Mouse (Mus musculus) E14TG2a.4 (cell line): ENCODE data around the gene Pkdcc.

Experiments
- H3K27me3 ChIP-seq: 2 replicates; pipeline ENCODE4 v1.6.1; 2014; ENCODE audit warnings: low read length, control low read depth; ENCODE audit not compliant: insufficient read depth
- H3K36me3 ChIP-seq: 2 replicates; pipeline ENCODE4 v1.6.1; 2014; ENCODE audit warnings: low read length, control low read depth; ENCODE audit not compliant: insufficient read depth
- H3K4me1 ChIP-seq: replicated peaks from 2 replicates; pipeline ENCODE4 v1.6.1; 2014; ENCODE audit warnings: low read depth, low read length, control low read depth
- H3K4me3 ChIP-seq: replicated peaks from 2 replicates; pipeline ENCODE4 v1.5.1; 2014; ENCODE audit warnings: mild to moderate bottlenecking, low read length
- H3K9me3 ChIP-seq: 2 replicates; pipeline ENCODE4 v1.6.1; 2014; ENCODE audit warnings: low read length, control low read depth
- CTCF ChIP-seq: conservative IDR thresholded peaks from 2 replicates; pipeline ENCODE4 v1.5.1; 2014; ENCODE audit warnings: low read length
- NANOG ChIP-seq: IDR thresholded peaks from 2 replicates; pipeline ENCODE4 v1.6.1; 2014; ENCODE audit warnings: borderline replicate concordance, low read length, mixed read lengths
- POU5F1 ChIP-seq: IDR thresholded peaks from 2 replicates; pipeline ENCODE4 v1.6.1; 2014; ENCODE audit warnings: low read length, borderline replicate concordance

Pkdcc gene

GRCm38 (mm10) chr17:83272641-83273040 is 57.5 kb downstream of the Pkdcc start:
- Histone ChIP-seq H3K4me3 (peak overlapping the region; percentile 57; the same call in 1 of the 2 replicates), H3K9me3 (no peaks in the 10 kb centered on the region), H3K36me3 (no peaks in the 10 kb centered on the region), H3K4me1 (peaks cover 42% of the 10 kb centered on the region), H3K27me3 (peaks cover 46% of the 10 kb centered on the region)
- TF ChIP-seq POU5F1, result no peak
- TF ChIP-seq NANOG, result no peak
- no peak for TF ChIP-seq CTCF

GRCm38 (mm10) chr17:83273636-83274035 is 58.5 kb downstream of the Pkdcc start:
- Histone ChIP-seq H3K9me3 (no peaks in the 10 kb centered on the region), H3K4me1 (peaks cover 47% of the 10 kb centered on the region), H3K36me3 (no peaks in the 10 kb centered on the region), H3K4me3 (peak overlapping the region; percentile 57), H3K27me3 (peaks cover 56% of the 10 kb centered on the region)
- TF ChIP-seq CTCF (no peak), NANOG (no peak), POU5F1 (no peak)

GRCm38 (mm10) chr17:83274101-83274500 is 59.0 kb downstream of the Pkdcc start:
- H3K4me3 ChIP-seq, result no peak overlapping the region
- TF ChIP-seq NANOG (no peak), POU5F1 (no peak), CTCF (no peak)
- peaks cover 52% of the 10 kb centered on the region for H3K4me1 ChIP-seq

More at GRCm38 (mm10) chr17:83274101-83274500, 59.0 kb downstream of the Pkdcc start:
- peaks cover 61% of the 10 kb centered on the region for H3K27me3 ChIP-seq
- H3K36me3 ChIP-seq, result no peaks in the 10 kb centered on the region
- H3K9me3 ChIP-seq, result no peaks in the 10 kb centered on the region
